Mouse (Mus musculus): ENCODE results near the gene Sema4c.

Sema4c gene

DNA sequence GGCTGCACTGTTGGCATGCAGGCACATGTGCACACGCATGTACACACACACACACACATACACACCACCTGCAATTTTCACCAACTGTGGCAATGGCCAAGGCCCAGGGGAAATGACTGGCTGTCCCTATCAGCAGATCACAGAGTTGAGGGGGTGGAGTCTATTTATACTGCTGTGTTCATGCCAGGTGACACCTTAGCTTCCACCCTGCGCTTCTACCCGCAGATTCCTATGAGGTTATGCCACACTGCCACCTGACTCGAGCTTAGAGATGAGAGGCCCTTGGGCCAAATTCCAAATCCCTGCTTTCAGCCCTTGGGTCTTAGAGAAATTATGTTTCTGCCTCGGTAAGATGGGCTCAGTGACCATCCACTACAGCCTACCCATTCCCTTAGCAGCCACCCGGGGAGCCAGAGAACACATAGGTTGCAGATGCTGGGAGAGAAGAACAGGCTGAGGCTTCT, 23.5 kb downstream of the Sema4c start:
- no peak for DNase-seq

DNA sequence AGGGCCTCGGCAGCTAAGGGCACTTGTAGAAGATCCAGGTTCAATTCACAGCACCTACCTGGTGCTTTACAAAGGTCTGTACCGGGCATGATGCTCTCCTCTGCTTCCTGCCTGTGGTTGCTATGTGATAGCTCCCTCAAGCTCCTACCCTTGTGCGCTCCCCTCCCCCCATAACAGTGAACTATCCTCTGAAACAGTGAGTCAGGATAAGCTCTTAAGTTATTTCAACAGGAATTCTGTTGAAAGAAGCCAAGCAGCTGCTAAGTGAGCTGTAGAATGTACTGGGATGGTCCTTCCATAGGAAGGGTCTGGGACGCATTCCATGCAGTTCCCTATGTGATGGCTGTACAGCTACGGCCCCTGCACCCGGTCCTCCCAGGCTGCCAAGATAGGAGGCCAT, 24.6 kb downstream of the Sema4c start:
- DNase-seq = no peak

DNA sequence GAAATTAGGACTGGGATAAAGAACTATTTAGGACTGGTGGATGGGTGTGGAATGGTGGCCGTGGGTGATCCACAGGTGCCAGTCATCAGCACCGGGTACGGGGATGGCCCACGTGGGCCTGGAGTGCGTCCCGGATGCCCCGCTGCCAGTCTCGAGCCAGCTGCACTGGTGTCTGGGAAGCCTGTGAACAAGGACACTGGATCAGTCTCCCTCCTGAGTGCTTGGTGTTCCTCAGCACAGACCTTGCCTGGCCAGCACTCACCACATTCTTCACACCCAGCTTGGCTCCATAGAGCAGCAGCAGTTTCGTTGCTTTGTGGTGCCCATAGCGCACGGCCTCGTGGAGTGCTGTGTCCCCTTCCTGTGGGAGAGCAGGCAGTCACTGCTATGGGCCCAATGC, 26.7 kb downstream of the Sema4c start:
- no peak for DNase-seq

DNA sequence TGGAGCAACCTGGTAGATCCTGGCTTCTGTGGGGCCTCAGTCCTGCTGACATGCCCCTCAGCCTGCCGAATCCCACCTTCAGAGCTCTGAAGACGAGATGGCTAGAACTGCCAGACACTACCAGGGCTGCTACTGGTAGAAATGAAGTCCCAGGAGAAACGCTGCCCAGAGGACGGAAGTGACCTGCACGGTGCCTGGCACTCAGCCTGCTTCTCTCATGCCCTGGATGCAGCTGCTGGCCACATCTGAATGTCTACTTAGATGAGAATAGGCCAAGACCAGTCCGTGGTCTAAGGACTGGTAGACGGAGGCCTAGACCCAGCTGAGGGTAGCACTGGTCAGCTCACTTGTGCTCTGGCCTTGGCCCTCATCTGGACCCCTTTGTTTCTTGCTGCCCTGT, 27.2 kb downstream of the Sema4c start:
- no peak for DNase-seq

DNA sequence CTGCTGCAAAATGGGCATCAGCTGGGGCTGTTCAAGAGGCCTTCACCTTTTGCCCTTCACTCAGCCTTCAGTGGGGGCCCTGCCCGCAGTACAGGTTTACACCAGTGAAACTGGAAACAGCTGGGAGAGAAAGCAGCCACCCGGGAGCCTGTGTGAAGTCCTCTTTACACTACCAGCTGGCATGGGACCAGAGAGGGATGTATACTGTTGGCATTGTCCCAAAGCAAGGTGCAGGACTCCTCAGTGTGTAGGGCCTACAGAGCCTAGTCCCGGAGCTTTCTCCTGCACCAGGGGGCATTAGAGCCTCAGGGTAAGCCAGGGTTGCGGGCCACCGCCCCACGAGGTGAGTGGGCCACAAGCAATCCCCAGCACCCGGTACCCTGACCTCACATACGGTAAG, 27.7 kb downstream of the Sema4c start:
- DNase-seq = no peak

DNA sequence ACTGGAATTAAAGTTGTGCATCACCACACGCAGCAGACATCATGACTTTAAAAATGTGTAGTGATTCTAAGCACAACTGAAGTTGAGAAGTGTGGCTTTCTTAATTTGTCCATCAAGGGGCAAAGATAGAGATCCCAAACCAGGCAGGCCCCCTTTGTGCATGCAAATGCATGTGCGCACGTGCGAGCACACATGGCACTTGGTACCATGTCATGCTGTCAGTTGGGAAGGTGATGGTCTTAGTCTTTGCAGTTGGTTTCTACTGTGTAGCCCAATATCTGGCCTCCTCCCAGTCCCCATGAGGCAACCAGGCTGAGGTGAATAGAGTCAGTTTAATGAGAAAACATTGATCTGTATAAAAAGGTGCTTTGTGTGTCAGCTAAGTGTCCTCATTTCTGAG, 28.3 kb downstream of the Sema4c start:
- DNase-seq = no peak

DNA sequence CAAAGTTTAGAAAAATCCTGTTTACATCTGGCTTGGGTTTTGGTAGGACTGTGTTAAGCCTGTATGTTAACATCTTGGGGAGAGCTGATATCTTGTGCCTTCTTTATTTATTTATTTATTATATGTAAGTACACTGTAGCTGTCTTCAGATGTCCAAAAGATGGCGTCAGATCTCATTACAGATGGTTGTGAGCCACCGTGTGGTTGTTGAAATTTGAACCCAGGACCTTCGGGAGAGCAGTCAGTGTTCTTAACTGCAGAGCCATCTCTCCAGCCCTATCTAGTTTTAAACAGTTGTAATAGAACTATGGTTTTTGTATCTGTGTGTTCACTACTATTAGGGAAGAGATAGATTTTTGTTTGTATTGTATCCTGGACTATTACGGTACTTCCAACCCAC, 28.9 kb downstream of the Sema4c start:
- DNase-seq = no peak

DNA sequence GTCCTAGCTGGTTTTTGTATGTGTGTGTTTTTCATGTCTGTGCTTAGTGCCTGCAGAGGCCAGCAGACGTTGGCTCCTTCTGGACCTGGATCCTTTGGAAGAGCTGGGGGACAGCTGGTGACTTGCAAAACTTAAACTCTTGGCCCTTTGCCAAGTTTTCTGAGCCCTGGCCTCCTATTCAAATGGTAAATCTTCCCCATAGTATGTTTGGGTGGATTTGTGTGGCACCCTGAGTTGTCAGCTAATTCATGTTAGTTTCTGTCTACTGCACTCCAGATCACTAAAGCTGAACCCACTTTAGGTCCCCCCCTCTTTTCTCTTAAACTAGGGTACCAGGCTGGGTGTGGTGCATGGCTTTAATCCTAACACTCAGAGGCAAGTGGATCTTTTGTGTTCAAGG, 29.8 kb downstream of the Sema4c start:
- DNase-seq = no peak

DNA sequence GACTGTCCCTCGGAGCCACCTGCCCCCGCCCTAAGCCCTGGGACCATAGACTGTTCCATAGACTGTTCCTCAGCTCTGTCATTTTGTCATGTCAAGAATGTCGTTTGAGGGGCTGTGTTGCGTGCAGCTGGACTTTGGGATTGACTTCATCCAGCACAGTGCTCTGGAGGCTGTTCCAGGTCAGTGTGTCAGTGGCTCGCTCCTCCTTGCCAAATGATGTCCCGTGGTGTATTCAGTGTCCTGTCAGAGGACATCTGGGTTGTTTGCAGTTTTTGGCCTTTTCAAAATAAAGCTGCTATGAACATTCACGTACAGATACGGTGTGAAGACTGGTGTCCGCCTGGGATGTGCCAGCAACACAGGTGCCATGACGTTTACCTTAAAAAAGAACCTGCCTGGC, 31.2 kb downstream of the Sema4c start:
- DNase-seq = no peak

DNA sequence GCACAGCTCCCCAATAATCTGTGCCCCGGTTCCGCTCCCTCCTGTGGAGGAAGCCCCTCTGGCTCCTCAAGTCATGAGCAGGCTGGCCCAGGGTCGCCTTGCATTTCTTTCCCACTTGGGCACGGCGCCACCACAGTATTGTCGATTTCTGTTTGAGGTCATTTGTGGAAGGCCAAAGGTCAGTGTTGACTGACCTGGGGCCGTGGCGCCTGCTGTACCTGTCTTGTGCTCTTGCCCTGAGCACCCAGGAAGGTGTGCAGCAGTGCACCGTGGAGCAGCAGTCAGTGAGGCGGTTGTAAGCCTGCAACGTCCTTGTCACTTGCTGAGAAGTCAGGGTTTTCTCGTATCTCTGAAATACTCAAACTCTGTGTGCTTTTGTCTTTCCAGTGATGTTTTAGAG, 32.4 kb downstream of the Sema4c start:
- DNase-seq = no peak

DNA sequence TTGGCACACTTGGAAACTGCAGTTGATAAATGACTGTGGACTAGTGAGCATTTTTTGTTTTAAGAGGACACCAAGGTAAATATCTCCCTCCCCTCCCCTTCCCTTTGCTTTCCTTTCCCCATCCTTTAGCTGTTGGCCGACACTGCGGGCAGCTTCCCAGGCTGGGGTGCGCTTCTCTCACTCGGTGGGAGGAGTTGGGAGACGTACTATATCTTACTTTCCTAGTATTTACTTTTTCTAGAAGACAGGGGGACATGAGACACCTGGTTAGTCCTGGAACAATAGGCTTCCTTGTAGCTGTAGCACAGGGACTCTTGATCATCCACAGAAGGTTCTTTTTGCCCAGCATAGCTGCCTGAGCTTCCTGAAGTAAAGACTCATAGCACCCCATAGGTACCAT, 34.1 kb downstream of the Sema4c start:
- no peak for DNase-seq

DNA sequence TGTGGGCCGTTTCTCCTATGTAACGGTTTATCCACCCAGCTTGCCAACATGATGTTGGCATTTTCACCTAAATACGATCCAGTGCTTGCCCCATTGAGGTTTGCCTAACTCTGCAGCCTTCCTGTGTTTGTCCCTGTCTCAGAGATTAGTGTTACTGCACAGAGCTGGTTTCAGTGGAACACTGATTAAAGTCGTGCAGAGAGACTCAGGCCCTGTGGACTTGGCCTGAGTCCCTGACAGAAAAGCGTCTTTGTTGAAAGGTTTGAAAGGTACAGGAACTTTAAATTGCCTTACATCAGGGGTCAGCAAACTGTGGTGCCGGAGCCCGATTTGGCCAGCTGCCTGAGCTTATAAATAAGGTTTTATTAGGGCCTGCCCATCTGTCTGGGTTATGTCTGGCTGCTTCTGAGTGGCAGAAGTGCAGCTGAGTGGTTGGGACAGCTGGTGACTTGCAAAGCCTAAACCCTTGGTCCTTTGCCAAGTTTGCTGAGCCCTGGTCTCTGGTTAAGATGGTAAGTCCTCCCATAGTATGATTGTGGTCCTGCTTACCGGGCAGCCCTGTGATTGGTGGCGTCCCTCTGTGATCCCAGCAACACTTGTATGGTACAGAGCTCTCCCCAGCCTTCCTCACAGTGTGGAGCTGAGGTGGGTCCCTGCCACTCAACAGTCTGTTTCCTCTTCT, 34.7 kb downstream of the Sema4c start:
- DNase-seq = no peak

DNA sequence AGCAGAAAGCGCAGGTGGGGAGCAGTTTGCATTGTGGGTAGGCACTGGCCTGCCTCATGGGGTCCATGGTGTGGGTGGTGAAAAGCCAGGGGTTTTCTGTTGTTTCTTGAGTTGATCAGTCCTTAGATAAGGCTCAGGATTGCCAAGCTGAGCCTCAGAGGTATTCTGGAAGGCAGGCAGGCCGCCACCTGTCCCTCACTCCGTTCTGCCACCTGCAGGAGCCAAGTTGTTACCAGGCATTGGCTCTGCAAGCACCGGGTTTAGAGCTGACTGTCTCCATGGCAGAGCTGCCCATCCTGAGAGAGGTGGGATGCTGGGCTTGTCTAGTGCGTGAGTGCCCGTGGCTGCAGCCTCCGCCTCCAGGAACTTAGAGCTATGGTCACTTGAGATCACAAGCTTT, 35.9 kb downstream of the Sema4c start:
- DNase-seq = no peak

DNA sequence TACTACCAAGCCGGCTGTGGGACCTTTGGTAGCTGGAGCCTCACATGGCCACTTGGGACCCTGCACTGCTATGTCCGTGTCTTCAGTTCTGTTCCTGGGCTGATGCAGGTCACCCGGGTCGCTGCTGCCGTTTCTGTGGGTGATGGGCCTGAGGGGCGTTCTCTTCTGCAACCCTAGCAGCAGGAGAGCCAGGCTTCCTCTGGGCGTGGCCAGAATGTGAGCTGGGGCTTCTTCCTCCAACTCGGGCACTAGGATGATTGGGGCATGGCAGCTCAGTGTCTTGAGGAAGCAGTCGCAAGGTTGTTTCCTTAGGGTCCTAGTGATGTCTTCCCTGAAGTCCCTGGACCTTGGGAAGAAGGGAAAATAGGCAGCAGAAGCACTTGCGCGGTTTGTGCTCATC, 38.5 kb downstream of the Sema4c start:
- no peak for DNase-seq

DNA sequence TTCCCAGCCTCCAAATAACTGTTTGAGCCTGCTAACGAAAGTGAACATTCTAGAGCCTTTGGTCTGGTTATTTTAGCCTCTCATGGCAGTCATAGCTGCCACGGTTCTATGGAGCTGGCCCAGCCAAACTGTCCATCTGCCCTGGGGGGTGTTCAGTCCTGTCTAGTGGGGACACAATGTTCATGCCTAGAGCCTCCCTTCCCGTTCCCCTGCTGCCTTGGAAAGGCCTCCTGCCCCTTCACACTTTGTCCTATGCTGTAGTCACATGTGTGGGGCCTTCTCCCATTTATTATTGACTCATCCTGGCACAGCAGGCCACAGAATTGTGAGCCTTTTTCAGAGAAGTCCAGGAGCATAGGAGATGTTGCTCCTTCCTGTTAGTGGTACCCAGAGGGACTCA, 39.9 kb downstream of the Sema4c start:
- no peak for DNase-seq

DNA sequence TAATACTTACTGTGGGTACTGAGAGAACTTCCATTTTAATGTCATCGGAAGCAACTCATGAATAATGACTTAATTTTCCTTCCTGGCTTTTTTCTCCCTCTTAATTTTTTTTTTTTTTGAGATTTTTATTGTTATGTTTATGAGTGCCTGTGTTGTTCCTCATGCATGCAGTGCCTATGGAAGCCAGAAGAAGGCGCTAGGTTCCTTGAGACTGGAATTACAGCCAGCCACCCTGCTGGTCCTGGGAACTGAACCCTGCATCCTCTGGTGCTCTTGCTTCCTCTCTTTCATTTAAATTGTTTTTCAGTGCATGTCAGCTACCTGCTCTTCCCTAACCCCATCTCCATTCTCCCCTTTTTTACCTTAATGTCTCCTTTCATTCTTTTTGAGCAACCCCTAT, 44.4 kb downstream of the Sema4c start:
- DNase-seq = no peak

DNA sequence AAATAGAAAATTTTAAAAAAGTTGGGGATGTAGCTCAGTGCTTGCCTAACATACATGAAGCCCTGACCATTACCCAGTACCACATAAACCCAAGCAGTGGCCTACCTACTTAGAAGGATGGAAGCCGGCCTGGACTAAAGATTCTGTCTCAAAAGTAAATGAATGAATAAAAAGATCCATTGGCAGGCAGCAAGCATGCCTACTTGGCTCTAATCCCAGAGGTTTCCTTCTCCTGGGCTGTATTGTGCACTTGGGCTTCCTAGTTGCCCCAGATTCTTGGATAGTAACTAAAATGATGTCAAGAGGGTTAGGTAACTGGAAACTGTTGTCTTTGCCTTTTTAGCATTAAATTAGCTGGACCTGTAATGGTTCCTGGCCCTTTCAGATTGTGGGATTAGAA, 44.8 kb downstream of the Sema4c start:
- no peak for DNase-seq

DNA sequence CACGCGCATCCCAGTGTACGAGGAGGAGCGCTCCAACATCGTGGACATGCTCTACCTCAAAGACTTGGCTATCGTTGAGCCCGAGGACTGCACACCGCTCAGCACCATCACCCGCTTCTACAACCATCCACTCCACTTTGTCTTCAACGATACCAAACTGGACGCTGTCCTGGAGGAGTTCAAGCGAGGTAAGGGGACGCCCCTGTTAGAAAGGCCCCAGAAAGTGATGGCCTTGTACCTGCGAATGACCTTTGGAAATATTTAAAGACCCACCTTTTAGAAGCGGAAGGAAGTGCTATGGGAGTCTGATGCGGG, 45.2 kb downstream of the Sema4c start:
- DNase-seq = no peak

DNA sequence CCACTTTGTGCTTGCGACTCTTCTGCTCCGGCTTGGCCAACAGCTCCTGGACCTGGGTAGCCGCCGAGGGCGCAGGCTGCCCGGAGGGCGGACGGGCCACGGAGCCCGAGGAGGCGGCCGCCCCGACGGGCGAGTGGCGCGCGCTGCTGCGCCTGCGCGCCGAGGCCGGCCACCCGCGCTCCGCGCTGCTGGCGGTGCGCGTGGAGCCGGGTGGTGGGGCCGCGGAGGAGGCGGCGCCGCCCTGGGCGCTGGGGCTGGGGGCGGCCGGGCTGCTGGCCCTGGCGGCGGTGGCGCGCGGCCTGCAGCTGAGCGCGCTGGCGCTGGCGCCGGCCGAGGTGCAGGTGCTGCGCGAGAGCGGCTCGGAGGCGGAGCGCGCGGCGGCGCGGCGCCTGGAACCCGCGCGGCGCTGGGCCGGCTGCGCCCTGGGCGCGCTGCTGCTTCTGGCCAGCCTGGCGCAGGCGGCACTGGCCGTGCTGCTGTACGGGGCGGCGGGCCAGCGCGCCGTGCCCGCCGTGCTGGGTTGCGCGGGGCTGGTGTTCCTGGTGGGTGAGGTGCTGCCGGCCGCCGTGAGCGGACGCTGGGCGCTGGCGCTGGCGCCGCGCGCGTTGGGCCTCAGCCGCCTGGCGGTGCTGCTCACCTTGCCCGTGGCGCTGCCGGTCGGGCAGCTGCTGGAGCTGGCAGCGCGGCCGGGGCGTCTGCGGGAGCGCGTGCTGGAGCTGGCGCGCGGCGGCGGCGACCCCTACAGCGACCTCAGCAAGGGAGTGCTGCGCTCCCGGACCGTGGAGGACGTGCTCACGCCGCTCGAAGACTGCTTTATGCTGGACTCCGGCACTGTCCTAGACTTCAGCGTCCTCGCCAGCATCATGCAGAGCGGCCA, 45.8 kb downstream of the Sema4c start:
- peak; percentile 72 for DNase-seq

DNA sequence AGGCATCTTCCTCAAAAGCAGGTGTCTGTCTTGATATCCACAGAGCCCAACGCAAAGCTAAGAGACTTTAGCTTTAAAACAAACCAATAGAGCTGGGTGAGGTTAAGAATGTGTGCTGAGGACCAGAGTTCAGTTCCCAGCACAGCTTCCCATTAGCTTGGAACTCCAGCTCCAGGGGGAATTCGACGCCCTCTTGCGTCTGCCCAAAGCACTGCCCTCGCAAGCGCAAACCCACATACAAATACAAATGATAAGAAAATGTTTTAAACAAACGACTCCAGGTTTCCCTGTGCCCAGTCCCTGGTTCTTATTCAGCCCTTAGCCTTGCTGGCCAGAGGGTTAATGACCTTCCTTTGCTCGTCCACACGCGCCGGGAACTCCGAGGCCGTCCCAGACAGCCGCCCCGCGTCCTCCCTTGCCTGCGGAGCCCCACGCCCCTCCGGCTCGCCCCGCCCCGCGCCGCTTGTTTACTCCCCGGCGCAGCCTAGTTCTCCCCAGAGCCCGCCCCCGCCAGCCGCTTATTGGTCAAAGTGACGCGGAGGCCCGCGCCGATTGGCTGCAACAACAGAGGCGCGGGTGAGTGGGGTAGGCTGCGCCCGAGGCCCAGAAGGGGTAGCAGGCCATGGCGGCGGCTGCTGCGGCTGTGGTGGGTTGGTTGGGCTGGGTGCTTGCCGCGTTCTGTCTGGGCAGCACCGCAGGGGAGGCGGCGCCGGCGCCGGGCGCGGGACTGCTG, 46.7 kb downstream of the Sema4c start, which contains the start of gene Cnnm3:
Gene Cnnm3, plus strand, starts transcription at position 579 of the 733 bp plus-strand sequence.
- peak; percentile 99 for DNase-seq

DNA sequence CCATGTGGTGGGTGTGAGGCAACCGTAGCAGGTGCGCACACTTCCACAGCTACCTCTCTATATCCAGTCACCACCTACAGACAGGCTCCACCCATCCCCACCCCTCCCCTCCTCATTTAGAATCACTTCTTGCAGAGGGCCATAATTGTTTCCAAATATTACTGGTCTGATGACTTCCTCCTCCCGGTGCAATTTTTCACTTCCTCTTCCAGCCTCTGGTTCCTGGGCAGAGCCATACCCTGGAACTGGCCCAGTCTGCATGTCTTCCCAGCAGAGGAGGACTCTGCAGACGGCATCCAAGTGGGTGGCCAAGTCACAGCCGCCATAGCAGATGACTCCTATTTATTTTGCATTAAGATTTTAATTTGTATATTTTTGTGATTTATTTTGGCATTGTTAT, 49.9 kb downstream of the Sema4c start:
- no peak for DNase-seq

DNA sequence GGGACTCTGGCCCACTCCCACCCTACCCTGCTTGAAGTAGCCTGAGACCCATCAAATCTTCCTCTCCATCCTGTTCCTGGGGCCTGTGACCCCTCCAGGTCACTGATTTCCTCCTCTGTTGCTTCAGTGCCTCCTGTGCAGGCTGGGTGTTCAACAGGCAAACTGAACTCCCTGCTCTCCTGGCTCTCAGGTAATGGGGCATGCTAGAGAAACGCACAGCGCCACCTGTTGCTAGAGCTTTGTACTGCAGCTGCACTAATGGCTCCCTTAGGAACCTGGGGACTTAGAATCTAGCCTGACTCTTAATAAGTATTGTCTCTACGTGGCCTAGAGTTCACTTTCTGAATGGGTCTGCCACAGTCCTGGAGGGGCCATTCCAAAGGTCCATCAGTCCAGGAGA, 56.9 kb downstream of the Sema4c start:
- peak; percentile 80 for DNase-seq
